Mouse (Mus musculus) neural tube, embryonic 12.5 days (tissue): Measurements from ENCODE around the gene Mblac2. TPM values are rescaled to one million over a fixed set of nuclear protein-coding genes. Genes with fewer than 3 reads are reported as not detected.

Source experiments
- ATAC-seq: fragments of 200-750 bp; cut with Nextera tagmentation; 2 replicates; pipeline ENCODE4 v1.8.0; 2017; ENCODE audit warnings: low read depth, mild to moderate bottlenecking, moderate TSS enrichment, moderate library complexity; ENCODE audit not compliant: low FRiP score
- H3K27ac ChIP-seq: fragments of 300-500 bp; sonication (generic); 2 replicates; pipeline ENCODE4 v1.5.1; 2016
- H3K27me3 ChIP-seq: fragments of 300-500 bp; sonication (generic); replicated peaks from 2 replicates; pipeline ENCODE4 v1.6.1; 2016; ENCODE audit warnings: mild to moderate bottlenecking
- H3K36me3 ChIP-seq: fragments of 300-500 bp; sonication (generic); 2 replicates; pipeline ENCODE4 v1.6.1; 2016; ENCODE audit warnings: mild to moderate bottlenecking
- H3K4me1 ChIP-seq: fragments of 300-500 bp; sonication (generic); 2 replicates; pipeline ENCODE4 v1.6.1; 2016
- H3K4me2 ChIP-seq: fragments of 300-500 bp; sonication (generic); replicated peaks from 2 replicates; pipeline ENCODE4 v1.6.1; 2016; ENCODE audit warnings: mild to moderate bottlenecking
- H3K4me3 ChIP-seq: fragments of 300-500 bp; sonication (generic); 2 replicates; pipeline ENCODE4 v1.5.1; 2016
- H3K9ac ChIP-seq: fragments of 300-500 bp; sonication (generic); 2 replicates; pipeline ENCODE4 v1.6.1; 2016; ENCODE audit warnings: mild to moderate bottlenecking
- H3K9me3 ChIP-seq: fragments of 300-500 bp; sonication (generic); 2 replicates; pipeline ENCODE4 v1.6.1; 2016; ENCODE audit warnings: mild to moderate bottlenecking
- WGBS: fragments of 180-500 bp; shearing (Covaris S2); methylation state at CpG from one replicate; pipeline ENCODE4 v1.1.7; 2016; 5-methylcytosine and 5-hydroxymethylcytosine counted together
- polyA plus RNA-seq: library from polyadenylated mRNA; unstranded; fragments of >200 nt; fragmentation: Nextera tagmentation; extraction: Ambion mirVana; gene quantifications from 2 replicates; pipeline ENCODE4 v1.2.1, GENCODE M21; 2016

Mblac2 gene
- polyA plus RNA-seq, 1 experiment from 2014 or later = 17.8 TPM

DNA sequence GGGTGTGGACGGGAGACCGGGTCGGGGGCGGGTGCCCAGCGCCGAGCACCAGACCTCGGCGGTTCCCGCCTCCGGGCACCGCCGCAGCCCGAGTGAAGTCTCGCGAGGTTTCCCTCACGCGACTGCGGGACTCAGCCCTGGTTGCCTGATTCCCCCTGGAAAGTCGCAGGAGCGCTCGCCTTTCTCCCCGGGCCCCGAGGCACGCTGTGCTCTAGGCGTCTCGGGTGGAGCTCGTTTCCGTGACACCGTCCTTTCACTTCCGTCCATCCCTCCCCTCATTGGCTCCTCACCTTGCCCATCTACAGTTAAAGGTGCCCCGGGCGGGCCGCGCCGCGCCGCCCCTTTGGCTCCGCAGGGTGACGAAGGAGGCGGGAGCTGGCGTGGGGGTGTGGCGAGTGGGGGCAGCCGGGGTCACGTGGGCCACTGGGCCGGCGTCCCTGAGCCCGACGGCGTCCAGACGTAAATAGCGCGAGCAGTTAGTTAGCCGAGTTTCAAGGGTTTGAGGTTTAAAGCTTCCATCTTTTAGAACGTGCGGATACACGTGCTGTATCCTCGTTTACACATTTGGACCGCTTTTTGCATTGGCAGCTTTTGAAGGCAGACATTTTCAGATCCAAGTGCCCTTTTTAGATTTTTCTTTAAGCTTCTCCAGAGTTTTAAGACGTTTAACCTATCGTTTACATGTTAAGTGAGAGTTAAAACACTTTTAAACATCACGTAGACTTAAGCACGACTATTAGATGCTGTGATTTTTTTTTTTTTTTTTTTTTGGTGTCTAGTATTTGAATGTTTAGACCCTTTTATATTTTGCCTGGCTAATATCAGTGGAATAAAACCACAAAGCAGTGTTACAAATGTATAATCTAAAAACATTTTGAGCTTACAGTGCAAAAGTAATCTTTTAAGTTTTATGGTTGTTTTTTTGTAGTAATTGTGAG lies 72.5 kb downstream of the Mblac2 start:
- peak overlapping the region; percentile 96 for H3K27ac ChIP-seq
- H3K27me3 ChIP-seq = no peaks in the 10 kb centered on the region
- peak overlapping the region; percentile 72 for H3K4me2 ChIP-seq
- peaks cover 15% of the 10 kb centered on the region for H3K4me1 ChIP-seq
- peak overlapping the region; percentile 68 for H3K4me3 ChIP-seq
- peak overlapping the region; percentile 77 for H3K9ac ChIP-seq
- WGBS = 1% methylated on average over 62 of the region's 62 CpGs
- H3K36me3 ChIP-seq = peaks cover 11% of the 10 kb centered on the region; the same call in 1 of the 2 replicates
- H3K9me3 ChIP-seq = no peaks in the 10 kb centered on the region
- ATAC-seq = peak; percentile 98

DNA sequence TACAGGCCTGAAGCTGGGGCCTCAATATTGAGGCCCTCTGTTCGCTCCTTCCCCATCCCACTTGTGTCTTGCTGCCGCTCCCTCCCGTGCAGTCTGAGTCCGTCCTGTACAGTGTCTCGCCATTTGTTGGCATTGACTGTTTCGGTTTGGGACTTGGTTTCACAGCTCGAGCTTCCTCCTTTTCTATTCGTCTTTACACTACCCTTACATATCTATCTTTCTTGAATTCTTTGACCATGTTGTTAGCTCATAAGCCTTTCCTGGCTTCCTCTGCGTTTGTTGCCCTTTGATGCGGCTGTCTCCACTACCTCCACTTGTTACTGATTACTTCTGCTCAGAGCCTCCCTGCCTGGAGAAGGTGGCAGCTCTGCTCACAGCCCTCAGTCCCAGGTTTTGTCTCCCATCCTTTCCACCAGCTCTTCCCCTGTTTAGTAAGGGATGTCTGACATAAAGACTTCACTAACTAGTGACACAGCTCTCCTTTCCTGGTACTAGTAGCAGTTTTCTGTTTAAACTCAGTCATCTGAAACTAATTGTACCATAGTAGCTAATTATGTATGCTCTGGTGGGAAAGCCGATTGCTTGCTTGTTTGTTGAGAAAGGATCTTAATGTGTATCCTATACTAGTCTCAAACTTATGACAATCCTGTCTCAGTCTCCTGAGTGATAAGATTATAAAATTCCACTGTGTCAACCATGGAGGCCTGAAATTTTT lies 74.8 kb downstream of the Mblac2 start:
- no peak overlapping the region for H3K27ac ChIP-seq
- WGBS = 71% methylated on average over 11 of the region's 11 CpGs
- H3K27me3 ChIP-seq = no peaks in the 10 kb centered on the region
- H3K4me1 ChIP-seq = peaks cover 15% of the 10 kb centered on the region
- H3K4me2 ChIP-seq = peak overlapping the region; percentile 25; the same call in 1 of the 2 replicates
- no peaks in the 10 kb centered on the region for H3K9me3 ChIP-seq
- H3K4me3 ChIP-seq = no peak overlapping the region
- ATAC-seq = no peak
- peaks cover 19% of the 10 kb centered on the region; the same call in 1 of the 2 replicates for H3K36me3 ChIP-seq
- H3K9ac ChIP-seq = 0 out of 2 replicates have a peak overlapping the region, but pooled peaks have one; percentile 14

GRCm38 (mm10) chr13:81790160-81790559 lies 79.0 kb downstream of the Mblac2 start:
- H3K27ac ChIP-seq = no peak overlapping the region
- H3K4me3 ChIP-seq = no peak overlapping the region
- 93% methylated on average over 8 of the region's 8 CpGs for WGBS
- no peak for ATAC-seq
- H3K9me3 ChIP-seq = no peaks in the 10 kb centered on the region
- no peak overlapping the region for H3K4me2 ChIP-seq
- no peak overlapping the region for H3K9ac ChIP-seq
- no peaks in the 10 kb centered on the region for H3K27me3 ChIP-seq
- peaks cover 19% of the 10 kb centered on the region; the same call in 1 of the 2 replicates for H3K36me3 ChIP-seq
- peaks cover 7% of the 10 kb centered on the region; the same call in 1 of the 2 replicates for H3K4me1 ChIP-seq

GRCm38 (mm10) chr13:81791861-81792260 lies 80.7 kb downstream of the Mblac2 start:
- 91% methylated on average over 8 of the region's 8 CpGs for WGBS
- no peak overlapping the region for H3K4me3 ChIP-seq
- H3K9ac ChIP-seq = no peak overlapping the region
- H3K4me1 ChIP-seq = peaks cover 3% of the 10 kb centered on the region; the same call in 1 of the 2 replicates
- H3K9me3 ChIP-seq = no peaks in the 10 kb centered on the region
- H3K27ac ChIP-seq = no peak overlapping the region
- peaks cover 19% of the 10 kb centered on the region; the same call in 1 of the 2 replicates for H3K36me3 ChIP-seq
- H3K27me3 ChIP-seq = no peaks in the 10 kb centered on the region
- no peak for ATAC-seq
- H3K4me2 ChIP-seq = no peak overlapping the region

DNA sequence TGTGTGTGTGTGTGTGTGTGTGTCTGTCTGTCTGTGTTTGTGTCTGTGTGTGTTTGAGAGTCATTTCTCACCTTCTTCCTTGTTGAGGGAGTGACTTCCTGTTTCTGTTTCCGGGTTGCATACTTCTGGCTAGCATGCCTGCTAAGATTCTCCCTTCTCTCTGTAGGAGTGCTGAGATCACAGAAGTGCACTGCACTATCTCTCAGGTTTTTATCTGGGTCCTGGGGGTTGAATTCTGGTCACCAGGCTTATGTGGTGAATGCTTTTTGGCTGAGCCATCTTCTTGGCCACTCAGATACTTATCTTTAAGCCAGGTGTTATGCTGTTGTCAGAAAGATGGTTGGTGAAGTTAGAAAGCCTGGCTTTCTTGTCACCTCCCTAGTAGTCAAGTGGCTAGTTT lies 82.7 kb downstream of the Mblac2 start:
- Histone ChIP-seq H3K27ac (no peak overlapping the region), H3K4me3 (no peak overlapping the region), H3K4me1 (peaks cover 3% of the 10 kb centered on the region; the same call in 1 of the 2 replicates), H3K4me2 (no peak overlapping the region), H3K9me3 (no peaks in the 10 kb centered on the region), H3K9ac (no peak overlapping the region), H3K36me3 (peaks cover 8% of the 10 kb centered on the region; the same call in 1 of the 2 replicates), H3K27me3 (no peaks in the 10 kb centered on the region)
- 79% methylated on average over 1 of the region's 1 CpGs for WGBS
- no peak for ATAC-seq

DNA sequence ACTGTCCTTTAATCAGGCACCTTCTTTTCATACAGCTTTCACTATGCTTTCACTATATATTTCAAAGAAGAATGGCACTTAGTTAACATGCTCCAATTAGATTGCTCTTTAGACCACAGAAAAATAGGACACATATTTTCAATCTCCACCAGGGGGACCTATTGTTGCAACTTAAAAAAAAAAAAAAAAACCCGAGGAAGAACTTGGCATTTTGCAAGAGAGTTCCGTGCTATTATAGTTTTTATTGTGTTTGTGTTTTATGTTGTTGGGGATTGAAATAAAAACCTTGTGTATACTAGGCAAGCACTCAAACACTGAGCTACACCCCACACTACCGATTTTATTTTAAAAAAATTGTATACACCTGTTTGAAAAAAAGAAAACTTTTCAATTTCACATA lies 90.0 kb downstream of the Mblac2 start:
- H3K27ac ChIP-seq = no peak overlapping the region
- H3K9ac ChIP-seq = no peak overlapping the region
- H3K4me1 ChIP-seq = no peaks in the 10 kb centered on the region
- WGBS = 54% methylated on average over 3 of the region's 3 CpGs
- H3K4me3 ChIP-seq = no peak overlapping the region
- H3K27me3 ChIP-seq = no peaks in the 10 kb centered on the region
- no peak for ATAC-seq
- H3K4me2 ChIP-seq = no peak overlapping the region
- no peaks in the 10 kb centered on the region for H3K9me3 ChIP-seq
- no peaks in the 10 kb centered on the region for H3K36me3 ChIP-seq

Other genes with a start within 250 kb of the Mblac2 start
- 33.7 and 40.8 TPM in 2 replicates for gene Adgrv1, start 78.2 kb upstream of the Mblac2 start, polyA plus RNA-seq
- 23.2 and 26.6 TPM in 2 replicates for gene Lysmd3, start 53.7 kb upstream of the Mblac2 start, polyA plus RNA-seq
- 11.3 and 11.4 TPM in 2 replicates for gene Polr3g, start 328 bp upstream of the Mblac2 start, polyA plus RNA-seq
- 226 and 269 TPM in 2 replicates for gene Cetn3, start 71.7 kb downstream of the Mblac2 start, polyA plus RNA-seq